In the genomic region with DNA sequence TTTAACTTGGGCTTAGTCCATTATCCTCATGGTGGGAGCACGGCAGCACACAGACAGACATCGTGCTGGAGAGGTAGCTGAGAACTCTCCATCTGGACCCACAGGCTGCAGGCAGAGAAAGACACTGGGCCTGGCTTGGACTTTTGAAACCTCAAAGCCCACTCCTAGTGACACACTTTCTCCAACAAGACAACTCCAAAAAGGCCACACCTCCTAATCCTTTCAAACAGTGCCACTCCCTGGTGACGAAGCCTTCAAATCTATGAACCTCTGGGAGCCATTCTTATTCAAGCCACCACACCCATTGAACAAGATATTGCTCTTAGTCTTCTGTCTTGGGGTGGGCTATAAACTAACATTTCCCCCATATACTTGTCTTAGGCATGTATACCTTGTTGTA, we compare ENCODE assay signal across 17 mouse cellular contexts.
"Had no signal": no experiment of that assay in that cellular context is flagged by ENCODE, and none has a peak within 500 bp of the region (broad histone marks: within the 10 kb centered on the region; RNA-seq: fewer than 3 reads in every experiment).

No protein-coding gene starts in this region.

- H3K27me3 ChIP-seq: heart, embryonic 15.5 days; intestine, embryonic 15.5 days; limb, embryonic 12.5 days; liver, embryonic 13.5 days; liver, embryonic 15.5 days had no signal

- H3K36me3 ChIP-seq: heart, embryonic 10.5 days; heart, embryonic 13.5 days; heart, embryonic 15.5 days; hindbrain, embryonic 10.5 days; hindbrain, embryonic 12.5 days; intestine, embryonic 15.5 days; limb, embryonic 10.5 days; limb, embryonic 12.5 days; liver, embryonic 13.5 days; liver, embryonic 15.5 days had no signal

- H3K27ac ChIP-seq: heart, embryonic 10.5 days; heart, embryonic 13.5 days; heart, embryonic 15.5 days; hindbrain, embryonic 10.5 days; hindbrain, embryonic 12.5 days; hindbrain, embryonic 14.5 days; intestine, embryonic 15.5 days; layer of hippocampus, adult 2 months; left cerebral cortex, adult 2 months; limb, embryonic 10.5 days; limb, embryonic 12.5 days; liver, embryonic 13.5 days; liver, embryonic 15.5 days had no signal

- H3K4me2 ChIP-seq: heart, embryonic 13.5 days; heart, embryonic 15.5 days; hindbrain, embryonic 12.5 days; hindbrain, embryonic 14.5 days; intestine, embryonic 15.5 days; limb, embryonic 12.5 days; liver, embryonic 11.5 days; liver, embryonic 13.5 days; liver, embryonic 15.5 days had no signal

- ATAC-seq: hindbrain, embryonic 16.5 days; intestine, embryonic 15.5 days; intestine, postnatal 0 days had no signal

- H3K4me1 ChIP-seq: heart, embryonic 10.5 days; hindbrain, embryonic 12.5 days; intestine, embryonic 15.5 days; limb, embryonic 10.5 days had no signal

- H3K9ac ChIP-seq: heart, embryonic 13.5 days; heart, embryonic 15.5 days; hindbrain, embryonic 12.5 days; hindbrain, embryonic 14.5 days; intestine, embryonic 15.5 days; limb, embryonic 12.5 days; liver, embryonic 13.5 days; liver, embryonic 15.5 days had no signal

- H3K9me3 ChIP-seq: heart, embryonic 10.5 days; heart, embryonic 15.5 days; intestine, embryonic 15.5 days; limb, embryonic 10.5 days; limb, embryonic 12.5 days; liver, embryonic 13.5 days; liver, embryonic 15.5 days had no signal

- DNase-seq: liver; liver, embryonic 13.5 days had no signal

- H3K4me3 ChIP-seq: heart, embryonic 10.5 days; heart, embryonic 13.5 days; heart, embryonic 15.5 days; hindbrain, embryonic 10.5 days; hindbrain, embryonic 12.5 days; intestine, embryonic 15.5 days; layer of hippocampus, adult 2 months; left cerebral cortex, adult 2 months; limb, embryonic 10.5 days; limb, embryonic 12.5 days; liver, embryonic 13.5 days; liver, embryonic 15.5 days had no signal
